Mouse (Mus musculus) CD4-positive naive resting alpha-beta T cell, adult 57 days (primary cell): ENCODE results near the gene Mmp27. TPM values are rescaled to one million over a fixed set of nuclear protein-coding genes. Genes with fewer than 3 reads are reported as not detected.

Experiments
- total RNA-seq: library from RNA; stranded (reverse); gene quantifications from one replicate; pipeline ENCODE4 v1.2.4, GENCODE M21; 2023

The Mmp27 gene
- total RNA-seq: not detected

GRCm38 (mm10) chr9:7571162-7571561 lies at the start of gene Mmp27:
TSS of gene Mmp27 (plus strand) at chr9:7571396.

GRCm38 (mm10) chr9:7558221-7559017 lies 12.8 kb upstream of the Mmp27 start, which contains the start of gene Mmp8:
TSS of gene Mmp8 (plus strand) at chr9:7558456.

GRCm38 (mm10) chr9:7627931-7628330 lies 56.7 kb downstream of the Mmp27 start, which contains the start of gene Mmp20:
TSS of gene Mmp20 (plus strand) at chr9:7628231.

Other genes with a start within 250 kb of the Mmp27 start
- gene Mmp12, start 227.0 kb upstream of the Mmp27 start, total RNA-seq: 0.95 TPM
- not detected for gene Mmp1b, start 183.3 kb upstream of the Mmp27 start, total RNA-seq
- not detected for gene Mmp3, start 125.6 kb upstream of the Mmp27 start, total RNA-seq
- gene Mmp10, start 69.0 kb upstream of the Mmp27 start, total RNA-seq: not detected
- gene Mmp8, start 12.9 kb upstream of the Mmp27 start, total RNA-seq: not detected
- gene Mmp20, start 56.8 kb downstream of the Mmp27 start, total RNA-seq: not detected
- not detected for gene Mmp7, start 120.7 kb downstream of the Mmp27 start, total RNA-seq
- gene Tmem123, start 192.6 kb downstream of the Mmp27 start, total RNA-seq: 89.0 TPM